Mouse (Mus musculus): Measurements from ENCODE around the gene Asic2. TPM values are rescaled to one million over a fixed set of nuclear protein-coding genes. Genes with fewer than 3 reads are reported as not detected.

Asic2 gene
- polyA plus RNA-seq, 1 experiment = not detected

DNA sequence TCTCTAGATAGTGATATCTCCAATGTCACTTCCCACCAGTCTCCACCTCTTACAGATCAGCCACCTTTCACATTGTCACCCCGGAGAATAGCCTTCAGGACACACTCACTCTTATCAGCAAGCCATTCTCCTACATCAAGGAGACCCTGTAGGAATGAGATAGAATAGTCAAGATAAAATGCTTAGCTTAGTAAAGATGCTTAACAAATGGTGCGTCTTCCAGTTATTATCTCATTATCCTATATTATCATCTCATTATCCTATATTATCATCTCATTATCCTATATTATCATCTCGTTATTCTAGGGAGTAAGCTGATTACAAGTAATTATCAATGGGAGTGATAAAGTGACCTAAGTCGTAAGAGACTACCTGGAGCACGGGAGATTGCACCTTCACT lies 386.1 kb downstream of the Asic2 start:
- no peak overlapping the region for H3K27ac ChIP-seq (ENCODE audit: insufficient read depth, low read length)
- no peaks in the 10 kb centered on the region for H3K4me1 ChIP-seq (ENCODE audit: control insufficient read depth, insufficient read depth, low read length)
- no peak for TF ChIP-seq POLR2A (IDR thresholded peaks at IDR 0.05; ENCODE audit: low read depth, low read length)
- no peak for TF ChIP-seq CTCF (IDR thresholded peaks at IDR 0.05; ENCODE audit: borderline replicate concordance, insufficient read depth, low read length)
- H3K4me3 ChIP-seq (ENCODE audit: insufficient read depth, low read length) = no peak overlapping the region

DNA sequence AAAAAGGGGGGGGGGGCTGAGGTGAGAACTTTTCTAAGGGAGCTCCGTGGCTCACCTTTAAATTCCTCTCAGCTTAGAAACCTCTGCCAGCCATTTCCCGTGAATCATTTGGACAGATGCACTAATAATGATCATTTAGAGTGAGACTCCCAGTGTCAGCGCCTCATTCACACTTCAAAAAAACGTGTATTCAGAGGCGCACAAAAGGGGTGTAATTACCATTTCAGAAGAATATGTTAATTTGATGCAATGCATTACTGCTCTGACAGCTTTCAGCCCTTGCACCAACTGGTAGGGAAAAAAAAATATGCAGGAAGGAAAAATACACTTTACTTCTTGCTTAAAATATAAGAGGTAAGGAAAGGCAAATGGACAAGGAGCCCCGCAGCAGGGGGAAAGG lies 388.5 kb downstream of the Asic2 start:
- no peak overlapping the region for H3K4me3 ChIP-seq (ENCODE audit: insufficient read depth, low read length)
- H3K4me1 ChIP-seq (ENCODE audit: control insufficient read depth, insufficient read depth, low read length) = no peaks in the 10 kb centered on the region
- TF ChIP-seq CTCF (IDR thresholded peaks at IDR 0.05; ENCODE audit: borderline replicate concordance, insufficient read depth, low read length) (no peak), POLR2A (IDR thresholded peaks at IDR 0.05; ENCODE audit: low read depth, low read length) (no peak)
- H3K27ac ChIP-seq (ENCODE audit: insufficient read depth, low read length) = no peak overlapping the region

DNA sequence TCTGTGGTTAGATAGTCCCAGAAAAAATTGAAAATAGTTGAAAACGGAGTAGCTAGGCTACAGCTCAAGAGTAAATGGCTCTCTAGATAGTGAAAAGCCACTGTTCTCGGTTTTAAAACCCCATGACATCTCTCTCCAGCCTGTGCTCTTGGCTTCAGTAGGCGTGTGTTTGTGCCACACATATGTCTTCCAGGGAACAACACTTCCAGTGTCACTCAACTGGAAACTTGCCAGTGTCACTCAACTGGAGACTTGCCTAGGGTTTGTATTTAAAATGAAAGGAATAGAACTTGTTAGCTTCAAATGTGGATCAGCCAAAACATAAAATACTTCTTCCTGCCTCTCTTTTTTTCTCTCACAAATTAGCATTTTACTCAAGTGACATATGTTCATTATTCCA lies 397.9 kb downstream of the Asic2 start:
- Histone ChIP-seq H3K4me3 (ENCODE audit: insufficient read depth, low read length) (no peak overlapping the region), H3K4me1 (ENCODE audit: control insufficient read depth, insufficient read depth, low read length) (no peaks in the 10 kb centered on the region), H3K27ac (ENCODE audit: insufficient read depth, low read length) (no peak overlapping the region)
- no peak for TF ChIP-seq CTCF (IDR thresholded peaks at IDR 0.05; ENCODE audit: borderline replicate concordance, insufficient read depth, low read length)
- TF ChIP-seq POLR2A (IDR thresholded peaks at IDR 0.05; ENCODE audit: low read depth, low read length) = no peak

GRCm38 (mm10) chr11:81564857-81565256 lies 403.4 kb downstream of the Asic2 start:
- TF ChIP-seq CTCF (IDR thresholded peaks at IDR 0.05; ENCODE audit: borderline replicate concordance, insufficient read depth, low read length) (no peak), POLR2A (IDR thresholded peaks at IDR 0.05; ENCODE audit: low read depth, low read length) (no peak)
- no peak overlapping the region for H3K27ac ChIP-seq (ENCODE audit: insufficient read depth, low read length)
- H3K4me1 ChIP-seq (ENCODE audit: control insufficient read depth, insufficient read depth, low read length) = no peaks in the 10 kb centered on the region
- no peak overlapping the region for H3K4me3 ChIP-seq (ENCODE audit: insufficient read depth, low read length)

GRCm38 (mm10) chr11:81560374-81560773 lies 407.9 kb downstream of the Asic2 start:
- no peak overlapping the region for H3K27ac ChIP-seq (ENCODE audit: insufficient read depth, low read length)

DNA sequence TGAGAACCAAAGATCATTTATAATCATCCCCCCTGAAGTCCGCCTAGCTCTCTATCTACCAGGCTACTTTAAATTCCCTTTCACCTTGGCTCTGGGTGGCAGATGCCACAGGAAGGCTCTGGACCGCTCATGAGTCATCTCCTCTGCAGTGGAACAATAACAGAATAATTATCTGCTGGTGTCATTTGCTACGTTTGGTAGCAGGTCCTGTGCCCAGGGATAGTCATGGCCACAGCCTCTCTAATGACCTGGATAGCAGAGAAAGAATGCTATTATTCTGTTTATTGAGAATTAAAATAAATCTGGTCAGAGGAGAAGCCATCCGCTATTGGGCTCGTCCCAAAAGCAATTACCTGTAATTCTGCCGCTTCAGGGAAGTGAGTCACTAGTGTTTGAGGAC lies 425.1 kb downstream of the Asic2 start:
- TF ChIP-seq CTCF (IDR thresholded peaks at IDR 0.05; ENCODE audit: borderline replicate concordance, insufficient read depth, low read length) (no peak), POLR2A (IDR thresholded peaks at IDR 0.05; ENCODE audit: low read depth, low read length) (no peak)
- Histone ChIP-seq H3K4me3 (ENCODE audit: insufficient read depth, low read length) (no peak overlapping the region), H3K27ac (ENCODE audit: insufficient read depth, low read length) (no peak overlapping the region)

More at GRCm38 (mm10) chr11:81560374-81560773, 407.9 kb downstream of the Asic2 start:
- H3K4me1 ChIP-seq (ENCODE audit: control insufficient read depth, insufficient read depth, low read length) = no peaks in the 10 kb centered on the region
- no peak overlapping the region for H3K4me3 ChIP-seq (ENCODE audit: insufficient read depth, low read length)
- TF ChIP-seq POLR2A (IDR thresholded peaks at IDR 0.05; ENCODE audit: low read depth, low read length) = no peak
- TF ChIP-seq CTCF (IDR thresholded peaks at IDR 0.05; ENCODE audit: borderline replicate concordance, insufficient read depth, low read length) = no peak

GRCm38 (mm10) chr11:81535121-81535717 lies 433.0 kb downstream of the Asic2 start:
- H3K4me1 ChIP-seq (ENCODE audit: control insufficient read depth, insufficient read depth, low read length) = no peaks in the 10 kb centered on the region
- no peak for TF ChIP-seq CTCF (IDR thresholded peaks at IDR 0.05; ENCODE audit: borderline replicate concordance, insufficient read depth, low read length)
- TF ChIP-seq POLR2A (IDR thresholded peaks at IDR 0.05; ENCODE audit: low read depth, low read length) = no peak
- no peak overlapping the region for H3K27ac ChIP-seq (ENCODE audit: insufficient read depth, low read length)
- H3K4me3 ChIP-seq (ENCODE audit: insufficient read depth, low read length) = no peak overlapping the region

More for the DNA sequence above, 425.1 kb downstream of the Asic2 start:
- H3K4me1 ChIP-seq (ENCODE audit: control insufficient read depth, insufficient read depth, low read length) = no peaks in the 10 kb centered on the region

GRCm38 (mm10) chr11:81534686-81535085 lies 433.6 kb downstream of the Asic2 start:
- Histone ChIP-seq H3K4me3 (ENCODE audit: insufficient read depth, low read length) (no peak overlapping the region), H3K27ac (ENCODE audit: insufficient read depth, low read length) (no peak overlapping the region), H3K4me1 (ENCODE audit: control insufficient read depth, insufficient read depth, low read length) (no peaks in the 10 kb centered on the region)
- TF ChIP-seq CTCF (IDR thresholded peaks at IDR 0.05; ENCODE audit: borderline replicate concordance, insufficient read depth, low read length) (peak; percentile 54; the same call in 1 of the 2 replicates), POLR2A (IDR thresholded peaks at IDR 0.05; ENCODE audit: low read depth, low read length) (no peak)

DNA sequence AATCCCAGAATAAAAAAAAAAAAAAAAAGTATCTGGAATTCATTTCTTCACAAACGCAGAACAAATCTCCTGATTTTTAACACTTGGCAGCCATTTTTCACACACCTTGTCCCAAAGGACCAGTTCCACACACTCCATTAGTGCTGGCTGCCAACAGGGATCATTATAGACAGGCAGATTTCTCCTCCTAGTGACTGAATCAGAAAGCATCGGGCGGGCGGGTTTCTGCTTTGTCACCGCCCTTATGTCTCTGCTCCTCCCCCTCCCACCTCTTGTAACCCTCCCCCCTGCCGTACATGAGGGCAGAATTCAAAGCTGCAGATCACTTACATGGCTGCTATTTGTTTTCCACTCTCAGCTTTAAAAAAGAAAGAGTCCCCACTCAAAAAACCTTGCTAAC lies 436.4 kb downstream of the Asic2 start:
- H3K27ac ChIP-seq (ENCODE audit: insufficient read depth, low read length) = no peak overlapping the region
- TF ChIP-seq POLR2A (IDR thresholded peaks at IDR 0.05; ENCODE audit: low read depth, low read length) (no peak), CTCF (IDR thresholded peaks at IDR 0.05; ENCODE audit: borderline replicate concordance, insufficient read depth, low read length) (no peak)
- H3K4me1 ChIP-seq (ENCODE audit: control insufficient read depth, insufficient read depth, low read length) = no peaks in the 10 kb centered on the region
- no peak overlapping the region for H3K4me3 ChIP-seq (ENCODE audit: insufficient read depth, low read length)

DNA sequence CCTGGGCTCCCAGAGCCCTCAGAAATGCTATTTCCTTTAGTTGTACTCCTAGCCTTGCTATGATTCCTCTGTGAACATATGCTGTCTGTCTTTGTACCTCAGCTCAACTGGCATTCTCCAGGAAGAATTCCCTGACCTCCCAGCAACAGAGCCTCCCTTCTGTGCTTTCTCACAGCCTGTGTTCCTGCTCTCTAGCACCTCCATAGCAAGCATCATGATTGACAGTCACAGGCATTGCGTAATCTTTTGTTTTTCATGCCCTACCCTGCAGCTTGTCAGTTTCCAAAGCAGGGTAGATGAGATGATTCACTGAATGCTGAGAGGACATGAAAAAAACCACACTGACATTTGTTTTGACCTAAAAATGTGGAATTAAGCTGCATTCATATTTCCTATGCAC lies 445.3 kb downstream of the Asic2 start:
- Histone ChIP-seq H3K4me1 (ENCODE audit: control insufficient read depth, insufficient read depth, low read length) (no peaks in the 10 kb centered on the region), H3K4me3 (ENCODE audit: insufficient read depth, low read length) (no peak overlapping the region), H3K27ac (ENCODE audit: insufficient read depth, low read length) (no peak overlapping the region)
- TF ChIP-seq CTCF (IDR thresholded peaks at IDR 0.05; ENCODE audit: borderline replicate concordance, insufficient read depth, low read length) (no peak), POLR2A (IDR thresholded peaks at IDR 0.05; ENCODE audit: low read depth, low read length) (no peak)

Measured in embryonic fibroblast, embryonic 13.5 days (primary cell).